Mouse (Mus musculus) brain, embryonic 14.5 days (tissue): Measurements from ENCODE around the gene Scn9a.

Experiments
- CTCF ChIP-seq: fragments of 200-500 bp; IDR thresholded peaks from 2 replicates; pipeline ENCODE4 v1.5.1; 2012; ENCODE audit warnings: inconsistent platforms, mild to moderate bottlenecking, moderate library complexity, borderline replicate concordance; ENCODE audit not compliant: insufficient read depth, insufficient read length; ENCODE audit errors: extremely low read depth
- POLR2A ChIP-seq: fragments of 200-500 bp; IDR thresholded peaks from 2 replicates; pipeline ENCODE4 v1.6.1; 2012; ENCODE audit warnings: mild to moderate bottlenecking, inconsistent platforms, borderline replicate concordance; ENCODE audit not compliant: poor library complexity, insufficient read depth, insufficient read length, severe bottlenecking; ENCODE audit errors: extremely low read depth

GRCm38 (mm10) chr2:66596145-66596544 lies 38.6 kb downstream of the Scn9a start:
- no peak for TF ChIP-seq CTCF
- TF ChIP-seq POLR2A: no peak
